Mouse (Mus musculus): ENCODE measurements around the gene Pde8a.

Gene Pde8a

DNA sequence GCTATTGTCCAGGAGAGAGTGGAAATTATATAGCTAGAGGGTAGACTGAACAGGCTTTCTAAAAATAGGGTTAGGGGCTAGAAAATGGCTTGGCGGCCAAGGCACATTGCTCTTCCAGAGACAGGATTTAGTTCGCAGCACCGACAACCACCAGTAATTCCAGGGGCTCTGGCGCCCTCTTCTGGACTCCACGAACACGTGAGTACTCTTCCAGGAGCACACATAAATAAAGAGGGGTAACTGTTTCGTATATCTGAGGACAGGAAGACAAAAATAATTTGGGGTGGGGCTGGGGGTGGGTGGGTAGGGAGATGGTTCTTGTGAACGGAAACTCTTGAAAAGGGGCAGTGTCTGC lies 123.0 kb downstream of the Pde8a start:
- DNase-seq (ENCODE audit: low read depth, low spot score): no peak

DNA sequence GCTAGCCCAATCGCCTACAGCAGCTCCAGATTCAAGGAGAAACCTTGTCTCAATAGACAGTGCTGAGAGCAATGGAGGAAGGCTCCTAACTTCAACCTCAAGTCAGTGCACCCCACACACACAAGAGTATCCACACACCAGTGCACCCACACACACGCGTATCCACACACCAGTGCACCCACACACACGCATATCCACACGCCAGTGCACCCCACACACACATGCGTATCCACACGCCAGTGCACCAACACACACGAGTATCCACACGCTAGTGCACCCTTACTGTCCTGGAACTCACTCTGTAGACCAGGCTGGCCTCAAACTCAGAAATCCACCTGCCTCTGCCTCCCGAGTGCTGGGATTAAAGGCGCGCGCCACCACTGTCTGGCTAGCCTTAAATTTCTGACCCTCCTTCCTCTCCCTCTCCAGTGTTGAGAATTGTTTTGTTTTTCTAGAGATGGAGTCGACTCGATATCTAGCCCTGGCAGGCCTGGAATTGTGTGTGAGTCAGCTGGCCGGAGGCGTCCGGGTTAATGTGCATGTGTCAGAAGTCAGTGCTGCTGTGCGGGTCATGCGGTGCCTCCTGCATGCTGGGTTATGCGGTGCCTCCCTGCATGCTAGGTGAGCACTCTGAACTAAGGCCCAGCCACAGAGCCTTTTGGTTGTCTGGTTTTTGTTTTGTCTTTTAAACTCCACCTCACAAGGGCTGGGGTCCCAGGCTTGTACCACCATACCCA lies 124.6 kb downstream of the Pde8a start:
- no peak for DNase-seq (ENCODE audit: low read depth, low spot score)

DNA sequence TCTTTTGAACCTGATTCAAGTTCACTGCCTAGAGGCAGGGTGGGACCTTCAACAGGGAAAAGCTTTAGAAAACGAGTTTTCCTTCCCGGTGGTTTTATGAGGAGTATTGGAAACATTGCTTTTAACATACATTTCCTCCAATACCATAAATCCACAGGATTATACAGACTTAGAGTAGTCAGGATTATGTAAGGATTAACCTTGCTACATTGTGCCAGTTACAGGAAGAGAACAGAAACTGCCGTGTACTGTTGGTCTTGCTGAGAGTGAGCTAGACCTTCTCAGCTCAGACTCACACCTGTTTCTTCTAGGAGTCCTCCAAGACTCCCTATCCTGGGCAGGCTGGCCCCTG lies 125.1 kb downstream of the Pde8a start:
- DNase-seq (ENCODE audit: low read depth, low spot score): no peak

DNA sequence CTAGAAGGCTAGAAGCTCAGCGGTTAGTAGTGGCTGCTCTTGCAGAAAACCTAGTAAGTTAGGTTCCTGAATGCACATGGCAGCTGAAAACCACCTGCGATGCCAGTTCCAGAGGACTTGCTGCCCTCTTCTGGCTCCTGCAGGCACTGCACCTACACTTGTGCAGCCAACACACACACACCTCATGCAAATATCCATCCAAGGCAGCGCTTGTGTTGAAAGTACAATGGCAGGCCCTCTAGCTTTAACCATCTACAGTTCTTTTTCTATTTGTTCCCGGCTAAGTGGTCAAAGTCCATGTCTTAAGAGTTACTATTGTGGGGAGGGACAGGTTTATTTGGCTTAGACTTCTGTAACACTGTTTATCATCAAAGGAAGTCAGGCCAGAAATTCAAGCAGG lies 126.4 kb downstream of the Pde8a start:
- DNase-seq (ENCODE audit: low read depth, low spot score): no peak

DNA sequence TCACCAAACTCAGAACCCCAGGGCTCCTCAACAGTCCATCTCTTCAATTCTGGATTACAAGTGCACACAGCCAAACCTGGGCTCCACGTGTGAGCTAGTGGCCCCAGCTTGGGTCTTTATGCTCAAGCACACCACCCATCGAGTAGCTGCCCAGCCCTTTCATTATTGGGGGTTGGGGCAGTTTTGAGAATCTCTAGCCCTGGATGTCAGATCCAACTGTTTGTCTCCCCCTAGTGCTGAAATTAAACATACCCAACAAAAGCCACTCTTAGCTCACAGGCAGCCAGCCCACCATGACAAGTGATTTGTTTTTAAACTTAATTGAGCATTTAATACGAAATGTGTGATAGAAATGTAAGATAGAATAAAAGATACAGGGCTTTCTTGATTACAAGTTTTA lies 128.2 kb downstream of the Pde8a start:
- no peak for DNase-seq (ENCODE audit: low read depth, low spot score)

DNA sequence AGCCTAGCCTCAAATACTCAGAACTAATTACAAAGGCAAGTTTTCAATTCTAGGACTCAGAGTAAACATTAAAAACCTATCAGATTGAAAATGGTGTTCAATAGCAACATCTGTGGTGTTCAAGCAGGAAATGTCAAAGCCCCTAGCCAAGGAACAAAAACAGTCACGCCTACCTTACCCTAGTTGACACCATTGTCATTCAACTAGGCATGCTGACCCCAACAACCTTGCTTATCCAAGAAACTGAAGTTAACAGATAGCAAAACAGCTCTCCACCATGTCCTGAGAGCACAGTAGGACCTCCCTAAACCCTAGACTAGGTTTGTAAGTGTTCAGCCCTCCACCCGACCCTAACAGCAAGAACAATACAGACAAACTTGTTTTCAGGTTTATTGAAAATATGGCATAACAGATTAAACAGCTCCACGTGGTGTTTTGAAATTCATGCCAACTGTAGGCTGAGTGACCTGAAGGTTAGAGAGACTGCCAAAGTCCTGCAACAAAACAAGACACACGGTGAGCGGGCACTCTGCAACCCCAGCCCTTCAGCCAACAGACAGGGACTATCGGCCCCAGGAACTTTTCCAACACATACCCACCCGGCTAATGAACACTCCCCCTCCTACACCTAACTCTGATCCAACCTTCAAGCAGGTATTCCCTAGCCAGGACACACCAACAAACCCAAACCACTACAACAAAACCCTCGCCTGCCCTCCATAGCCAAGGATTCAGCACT lies 129.1 kb downstream of the Pde8a start:
- DNase-seq (ENCODE audit: low read depth, low spot score): no peak

DNA sequence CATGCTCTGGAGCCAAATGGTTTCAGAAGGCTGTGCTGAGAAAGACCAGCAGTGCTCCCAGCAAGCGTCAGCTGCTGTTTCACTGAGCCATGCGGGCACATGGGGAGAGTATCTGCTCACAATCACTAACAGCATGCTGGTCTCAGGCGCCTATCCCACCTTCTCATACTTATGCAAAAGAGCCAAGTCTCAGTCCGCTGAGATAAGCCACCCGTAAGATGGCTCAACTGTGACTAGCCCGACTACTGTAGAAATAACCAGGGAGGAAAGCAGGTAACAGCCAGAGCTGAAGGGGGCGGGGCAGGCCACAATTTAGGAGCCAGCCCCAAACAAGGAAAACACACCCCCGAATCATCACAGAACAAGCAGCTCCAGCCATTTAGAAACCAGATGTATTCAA lies 129.9 kb downstream of the Pde8a start:
- DNase-seq (ENCODE audit: low read depth, low spot score): no peak

DNA sequence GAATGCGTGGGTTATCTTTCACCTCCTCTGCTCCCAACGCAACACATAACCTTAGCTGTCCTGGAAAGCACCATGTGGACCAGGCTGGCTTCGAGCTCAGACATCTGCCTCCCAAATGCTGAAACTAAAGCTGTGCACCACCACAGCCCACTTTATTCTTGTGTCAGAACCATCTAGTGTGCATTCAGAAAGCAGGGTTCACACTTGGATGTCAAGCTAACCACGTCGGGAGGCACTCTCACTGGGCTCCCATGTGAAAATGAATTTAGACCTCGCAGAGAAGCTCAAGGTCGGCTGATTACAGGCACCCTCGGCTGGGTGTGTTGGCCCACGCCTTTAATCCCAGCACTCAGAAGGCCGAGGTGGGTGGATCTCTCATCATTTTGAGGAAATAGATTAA lies 130.4 kb downstream of the Pde8a start:
- no peak for DNase-seq (ENCODE audit: low read depth, low spot score)

DNA sequence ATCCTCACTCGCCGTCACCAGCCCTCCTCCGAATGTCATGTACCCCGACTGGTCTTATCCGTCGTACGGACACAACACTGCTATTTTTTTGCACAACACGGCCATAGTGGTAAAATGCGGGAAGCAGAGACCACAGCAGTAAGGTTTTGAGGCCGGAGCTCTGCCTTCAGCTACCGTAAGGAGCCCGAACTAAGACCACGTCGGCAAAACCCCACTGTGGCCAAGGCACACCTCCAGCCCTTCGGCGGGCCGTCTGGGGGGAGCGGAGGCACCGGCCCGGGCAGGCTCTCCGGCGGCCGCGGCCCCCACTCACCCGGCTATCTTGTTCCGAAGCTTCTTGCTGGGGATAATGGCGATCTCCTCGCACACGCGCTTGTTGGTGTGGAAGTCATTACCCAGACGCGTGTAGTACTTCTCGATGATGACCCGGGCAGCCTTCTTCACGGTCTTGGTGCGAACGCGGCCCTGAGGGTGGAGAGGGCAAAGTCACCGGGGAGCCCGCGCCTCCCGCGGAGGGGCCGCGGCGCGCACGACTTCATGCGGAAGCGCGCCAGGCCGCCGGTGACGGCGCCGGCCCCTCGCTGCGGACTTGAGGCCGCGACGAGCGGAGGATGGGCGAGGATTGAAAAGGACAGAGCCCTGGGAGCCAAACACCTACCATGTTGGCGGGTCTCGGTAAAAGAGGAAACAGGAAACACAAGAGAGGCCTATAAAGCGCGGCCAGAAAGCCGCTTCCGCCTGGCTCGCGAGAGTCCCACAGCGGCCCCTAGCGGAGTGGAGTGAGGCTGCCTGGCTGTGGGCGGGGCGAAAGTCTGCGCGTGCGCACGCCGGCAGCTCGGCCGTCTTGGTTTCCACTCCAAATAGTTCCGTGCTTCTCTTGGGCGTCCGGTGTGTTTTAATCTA lies 131.4 kb downstream of the Pde8a start, which contains the start of gene Rps17:
Gene Rps17, minus strand, starts transcription at position 711 of the 903 bp plus-strand sequence.
- DNase-seq (ENCODE audit: low read depth, low spot score): peak; percentile 95

DNA sequence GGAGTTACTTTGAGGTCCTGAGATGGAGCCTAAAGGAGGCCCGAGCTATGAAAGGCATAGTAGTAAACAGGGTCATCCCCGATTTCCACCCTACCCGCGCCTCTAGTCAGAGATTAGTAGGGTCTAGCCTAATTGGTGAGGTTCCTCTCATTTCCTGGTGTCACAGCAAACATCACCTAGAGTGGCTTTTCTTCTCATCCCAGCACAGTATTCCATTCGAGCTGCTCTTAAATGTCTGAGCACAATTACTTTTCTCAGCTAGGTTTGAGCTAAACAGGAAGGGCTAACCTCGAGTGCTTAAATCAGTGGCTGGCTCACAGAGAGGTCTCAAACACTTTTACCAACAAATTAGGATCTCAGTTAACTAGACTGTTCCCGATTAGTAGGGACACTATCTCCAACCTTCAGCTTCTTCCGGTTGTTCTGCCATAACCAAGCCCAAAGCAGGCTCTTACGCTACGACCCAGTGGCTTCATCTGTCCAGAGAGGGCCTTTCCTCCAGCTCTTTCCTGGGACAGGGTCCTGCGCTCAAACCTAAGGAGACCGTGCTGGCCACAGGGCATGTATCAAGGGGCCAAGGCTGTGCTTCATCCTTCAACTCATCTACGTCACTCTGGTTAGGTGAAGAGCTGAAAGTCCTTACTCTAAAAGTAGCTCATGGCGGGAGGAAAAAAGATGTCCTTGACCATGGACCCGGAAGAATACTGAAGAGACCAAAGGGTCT lies 132.2 kb downstream of the Pde8a start:
- DNase-seq (ENCODE audit: low read depth, low spot score): no peak

DNA sequence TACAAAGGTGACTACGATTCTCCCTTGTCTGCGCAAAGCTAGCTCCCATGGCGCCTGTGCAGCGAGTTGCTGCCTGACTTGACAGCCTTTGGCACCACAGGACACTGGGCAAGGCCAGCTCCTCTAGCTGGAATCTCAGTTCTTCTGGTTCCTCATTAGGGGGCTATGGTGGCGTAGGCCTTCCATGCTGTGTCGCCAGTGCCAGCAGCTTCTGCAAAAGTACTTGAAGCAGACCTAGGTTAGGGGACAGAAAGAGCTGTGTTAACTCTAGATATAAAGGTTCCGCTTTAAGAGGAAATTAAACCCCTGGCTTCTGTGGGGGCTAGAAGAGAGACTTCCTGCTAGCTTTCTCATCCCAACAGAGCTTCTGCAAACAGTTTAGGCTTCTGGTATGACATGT lies 134.8 kb downstream of the Pde8a start:
- no peak for DNase-seq (ENCODE audit: low read depth, low spot score)

DNA sequence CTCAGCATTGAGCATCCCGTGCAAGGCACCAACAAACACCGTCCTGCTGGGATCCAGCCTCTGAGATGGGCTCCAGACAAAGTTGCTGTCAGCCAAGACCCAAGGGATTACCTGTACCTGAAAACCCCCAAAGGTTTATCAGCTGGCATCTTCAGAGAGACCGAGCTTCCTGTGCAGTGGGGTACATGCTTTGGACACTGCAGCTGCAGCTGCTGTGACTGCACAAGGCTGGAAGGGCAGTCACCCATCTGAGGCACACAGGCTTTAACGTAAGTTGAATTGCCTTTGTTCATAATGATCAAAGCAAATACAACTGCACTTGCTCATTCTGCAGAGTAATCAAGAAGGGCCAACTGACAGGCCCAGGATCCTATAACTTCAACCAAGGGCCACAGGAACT lies 138.4 kb downstream of the Pde8a start:
- DNase-seq (ENCODE audit: low read depth, low spot score): no peak

DNA sequence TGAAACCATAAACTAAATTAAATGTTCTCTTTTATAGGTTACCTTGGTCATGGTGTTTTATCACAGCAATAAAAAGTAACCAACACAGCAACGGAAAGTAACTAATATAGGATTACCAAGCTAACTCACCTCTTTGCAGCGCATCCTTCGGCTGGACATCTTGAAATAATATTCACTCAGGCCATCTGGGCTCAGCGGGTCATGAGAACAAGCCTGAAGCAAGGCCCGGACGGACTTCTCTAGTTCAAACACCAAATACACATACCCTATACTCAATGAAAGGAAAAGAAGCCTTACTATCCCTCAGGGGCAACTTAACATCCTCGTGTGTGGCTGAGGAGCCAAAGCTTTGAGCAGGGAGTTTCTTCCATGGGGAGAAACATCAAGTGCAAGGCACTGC lies 142.3 kb downstream of the Pde8a start:
- DNase-seq (ENCODE audit: low read depth, low spot score): no peak

DNA sequence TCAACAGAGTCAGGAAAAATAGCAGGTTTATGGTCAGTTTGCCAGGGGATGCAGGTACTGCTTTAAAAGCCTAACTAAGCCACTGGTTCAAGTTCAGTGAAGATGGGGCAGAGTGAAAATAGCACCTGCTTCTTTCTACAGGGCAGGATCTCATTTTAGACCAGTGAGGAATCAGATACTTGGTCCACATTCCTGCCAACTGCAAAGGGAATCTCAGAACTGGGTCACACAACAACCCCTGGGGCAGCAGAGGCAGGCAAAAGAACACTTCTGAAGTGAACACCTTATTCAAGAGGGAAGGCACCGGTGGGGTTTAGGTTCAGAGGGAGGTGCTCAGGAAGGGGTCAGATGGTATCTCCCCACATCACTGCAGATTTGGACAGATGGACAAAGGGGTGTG lies 143.0 kb downstream of the Pde8a start:
- peak; percentile 56 for DNase-seq (ENCODE audit: low read depth, low spot score)

DNA sequence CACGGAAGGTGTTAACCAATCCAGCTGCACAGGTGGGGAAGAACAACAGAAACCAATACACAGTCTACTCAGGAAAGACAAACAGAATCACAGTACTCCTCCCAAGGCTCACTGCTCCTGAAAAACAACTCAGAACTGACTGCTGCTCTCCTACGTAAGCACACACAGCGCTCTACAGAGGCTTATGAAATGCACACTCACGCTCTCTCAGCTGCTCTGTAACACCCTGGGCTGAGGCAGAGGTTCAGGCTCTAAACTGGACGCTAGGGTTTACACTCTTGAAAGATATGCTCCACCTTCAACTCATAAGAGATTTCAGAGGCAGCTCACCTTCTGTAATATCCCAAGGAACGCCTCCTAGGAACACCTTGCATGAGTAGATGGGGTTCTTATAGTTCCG lies 143.6 kb downstream of the Pde8a start:
- DNase-seq (ENCODE audit: low read depth, low spot score): no peak

DNA sequence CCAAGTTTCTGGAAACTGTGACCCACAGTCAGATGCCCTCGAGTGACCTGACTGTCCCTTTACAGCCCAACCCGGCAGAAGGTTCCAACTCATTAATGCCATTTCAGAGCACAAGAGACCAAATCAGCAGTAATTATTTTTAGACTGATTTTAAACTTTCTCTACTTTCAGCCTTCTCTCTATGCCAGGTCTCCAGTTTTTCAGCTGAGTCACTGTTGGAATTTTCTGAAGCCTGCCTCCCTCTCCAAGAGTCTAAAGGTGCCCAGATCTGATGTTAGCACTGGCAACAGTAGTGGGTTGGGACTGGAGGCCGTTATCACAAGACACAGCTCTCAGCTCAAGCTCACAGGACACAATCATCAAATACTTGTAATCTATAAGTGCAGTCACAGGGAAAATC lies 154.6 kb downstream of the Pde8a start:
- DNase-seq (ENCODE audit: low read depth, low spot score): peak; percentile 60

DNA sequence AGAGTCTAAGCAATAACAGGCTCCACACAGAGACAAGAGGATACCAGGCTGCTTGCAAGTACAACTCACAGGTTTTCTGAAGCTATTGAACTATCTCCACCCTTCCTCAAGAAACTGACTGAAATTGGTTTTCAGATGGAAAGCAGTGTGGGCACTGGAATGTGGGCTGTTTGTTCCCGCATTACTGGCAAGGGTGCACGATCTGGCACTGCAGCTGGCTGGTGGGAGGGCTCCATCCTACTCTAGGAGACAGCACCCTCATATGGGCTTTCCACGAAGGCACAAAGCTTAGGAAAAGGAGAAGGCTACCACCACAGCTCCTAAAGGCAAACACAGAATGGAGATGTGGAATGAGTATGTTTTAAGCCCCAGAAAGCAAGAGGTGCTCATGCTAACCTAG lies 156.3 kb downstream of the Pde8a start:
- DNase-seq (ENCODE audit: low read depth, low spot score): no peak

DNA sequence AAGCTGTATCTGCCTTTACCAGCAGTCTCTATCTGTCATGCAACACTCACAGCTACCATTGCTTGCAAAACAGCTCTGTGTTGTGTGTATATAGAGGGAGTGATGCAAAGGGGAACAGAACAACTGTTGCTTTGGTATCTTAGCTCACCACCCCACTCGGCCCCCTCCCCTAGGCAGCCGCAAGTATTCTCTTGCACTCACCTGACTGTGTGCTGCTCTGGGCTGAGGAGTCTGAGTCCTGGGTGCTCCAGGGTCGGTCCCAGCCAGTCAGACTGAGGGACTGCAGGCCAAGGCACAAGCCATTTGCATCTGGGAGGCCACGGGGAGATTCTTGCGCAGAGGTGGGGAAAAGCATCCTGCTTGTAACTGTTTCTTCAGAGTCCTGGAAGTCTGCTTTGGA lies 158.4 kb downstream of the Pde8a start:
- peak; percentile 10 for DNase-seq (ENCODE audit: low read depth, low spot score)

DNA sequence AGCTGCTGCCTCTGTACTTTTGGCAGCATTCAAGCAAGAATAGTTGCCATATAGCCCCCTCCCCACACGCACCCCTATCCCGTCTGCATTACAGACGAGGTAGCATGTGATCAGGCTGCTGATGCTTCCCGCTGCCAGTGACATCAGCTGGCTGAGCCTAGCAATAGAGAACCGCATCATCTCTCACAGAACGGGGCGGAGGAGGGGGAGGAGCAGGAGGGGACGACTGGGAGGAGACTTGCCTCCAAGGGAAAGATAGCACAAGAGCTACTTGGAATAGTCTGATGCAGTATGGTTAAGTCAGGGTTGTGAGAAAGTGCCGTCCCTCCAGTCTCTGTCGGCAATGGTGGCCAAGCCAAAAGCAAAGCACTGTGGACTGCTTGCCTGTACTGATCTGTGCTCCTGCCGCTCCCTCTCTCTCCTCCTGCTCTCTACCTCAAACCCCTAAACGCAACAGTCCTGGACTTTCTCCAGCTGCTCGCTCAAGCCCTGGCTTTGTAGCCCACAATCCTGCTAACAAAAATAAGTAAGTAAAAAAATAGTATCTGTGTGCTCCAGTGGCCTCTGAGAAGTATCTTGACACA lies 159.0 kb downstream of the Pde8a start:
- DNase-seq (ENCODE audit: low read depth, low spot score): peak; percentile 78

DNA sequence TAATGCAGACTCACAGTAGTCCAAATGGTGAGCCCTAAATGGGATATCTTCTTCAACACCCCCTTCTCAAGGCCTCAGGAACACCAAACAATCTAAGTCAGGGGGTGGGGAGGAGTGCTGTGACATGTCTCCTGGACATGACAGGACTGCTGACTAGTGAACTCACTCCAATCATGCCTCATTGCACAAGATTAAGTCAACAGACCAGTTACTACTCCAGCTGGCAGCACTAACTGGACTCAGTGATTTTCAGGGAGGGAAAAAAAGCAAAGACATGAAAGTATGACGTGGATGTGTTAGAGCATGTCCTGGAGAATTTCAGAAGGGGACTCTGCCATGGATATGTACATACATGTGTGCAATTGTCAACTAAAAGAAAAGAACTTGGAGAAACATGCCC lies 166.0 kb downstream of the Pde8a start:
- DNase-seq (ENCODE audit: low read depth, low spot score): no peak

All from skeletal muscle tissue, adult 2 months (tissue).